Comparison of ENCODE assay signal across 9 mouse cellular contexts in genomic region chr7:34438903-34439302, GRCm38 (mm10). TPM values are rescaled to one million over a fixed set of nuclear protein-coding genes. Genes with fewer than 3 reads are reported as not detected.
DNase-seq lines count a peak whose midpoint lies in the region; ATAC-seq and TF ChIP-seq lines count a peak whose summit lies in the region.
"Had no signal": no experiment of that assay in that cellular context is flagged by ENCODE, and none has a peak within 500 bp of the region (broad histone marks: within the 10 kb centered on the region; RNA-seq: fewer than 3 reads in every experiment).

No protein-coding gene starts in this region.

- H3K9ac ChIP-seq in heart, postnatal 0 days (replicated peaks; ENCODE audit: low read depth, low read length): no peak overlapping the region
- no peak overlapping the region for H3K9ac ChIP-seq in lung, embryonic 14.5 days
- H3K9ac ChIP-seq: neural tube, embryonic 13.5 days had no signal

- TF ChIP-seq POLR2A in lung, adult 2 months (IDR thresholded peaks at IDR 0.05; ENCODE audit: borderline replicate concordance, extremely low read depth, low read depth, low read length): no peak

- peak; percentile 16 for DNase-seq in heart, postnatal 0 days (ENCODE audit: low spot score)
- no peak for DNase-seq in heart, adult 11 months
- DNase-seq in lung, embryonic 14.5 days: peak; percentile 79
- no peak for DNase-seq in lung, adult 2 months
- peak; percentile 69 for DNase-seq in embryo, embryonic 10 days (ENCODE audit: low spot score)
- peak; percentile 74 for DNase-seq in retina, postnatal 1 day
- no peak for DNase-seq in right cerebral cortex, postnatal 25 days
- DNase-seq: thymus, adult 18-20 months had no signal

- no peak for TF ChIP-seq EP300 in heart, postnatal 0 days (IDR thresholded peaks at IDR 0.05; ENCODE audit: low read depth)

- no peak overlapping the region for H3K27ac ChIP-seq in heart, postnatal 0 days (ENCODE audit: low read depth)
- H3K27ac ChIP-seq in lung, embryonic 14.5 days (ENCODE audit: low read depth): no peak overlapping the region
- H3K27ac ChIP-seq: neural tube, embryonic 13.5 days had no signal

- no peak overlapping the region for H3K4me3 ChIP-seq in heart, postnatal 0 days (ENCODE audit: low read depth, low read length)
- H3K4me3 ChIP-seq in lung, embryonic 14.5 days (ENCODE audit: low read depth, low read length): no peak overlapping the region
- no peak overlapping the region for H3K4me3 ChIP-seq in lung, adult 2 months (replicated peaks; ENCODE audit: extremely low read depth, low read depth, low read length)
- H3K4me3 ChIP-seq: neural tube, embryonic 13.5 days had no signal

- WGBS in heart, postnatal 0 days: 30% methylated on average over 6 of the region's 6 CpGs
- WGBS in lung, embryonic 14.5 days: 36% methylated on average over 6 of the region's 6 CpGs
- 31% methylated on average over 6 of the region's 6 CpGs for WGBS in lung, adult 2 months

- H3K4me1 ChIP-seq in heart, postnatal 0 days (ENCODE audit: control insufficient read depth, insufficient read depth): no peaks in the 10 kb centered on the region
- H3K4me1 ChIP-seq in lung, embryonic 14.5 days (ENCODE audit: insufficient read depth): no peaks in the 10 kb centered on the region
- H3K4me1 ChIP-seq in lung, adult 2 months (ENCODE audit: control insufficient read depth, insufficient read depth, low read length): no peaks in the 10 kb centered on the region

- no peaks in the 10 kb centered on the region for H3K27me3 ChIP-seq in heart, postnatal 0 days (ENCODE audit: control insufficient read depth, insufficient read depth, low read length)
- no peaks in the 10 kb centered on the region for H3K27me3 ChIP-seq in lung, embryonic 14.5 days (ENCODE audit: insufficient read depth, low read length)
- H3K27me3 ChIP-seq: neural tube, embryonic 13.5 days had no signal

- H3K36me3 ChIP-seq in heart, postnatal 0 days (replicated peaks; ENCODE audit: control insufficient read depth, insufficient read depth, low read length): no peaks in the 10 kb centered on the region
- H3K36me3 ChIP-seq in lung, embryonic 14.5 days (ENCODE audit: insufficient read depth): no peaks in the 10 kb centered on the region
- H3K36me3 ChIP-seq: neural tube, embryonic 13.5 days had no signal

- no peaks in the 10 kb centered on the region for H3K9me3 ChIP-seq in heart, postnatal 0 days (replicated peaks; ENCODE audit: control insufficient read depth, low read length)
- no peaks in the 10 kb centered on the region for H3K9me3 ChIP-seq in lung, embryonic 14.5 days (ENCODE audit: low read depth, low read length)
- H3K9me3 ChIP-seq: neural tube, embryonic 13.5 days had no signal

- ATAC-seq in heart, postnatal 0 days (ENCODE audit: insufficient read depth, low read depth): no peak
- ATAC-seq in lung, embryonic 14.5 days (ENCODE audit: insufficient read depth): no peak

- peak; percentile 52 for TF ChIP-seq CTCF in heart, postnatal 0 days (IDR thresholded peaks at IDR 0.05; ENCODE audit: low read depth)
- TF ChIP-seq CTCF in lung, embryonic 14.5 days (IDR thresholded peaks at IDR 0.05; ENCODE audit: low read depth): peak; percentile 64
- TF ChIP-seq CTCF in lung, adult 2 months (IDR thresholded peaks at IDR 0.05; ENCODE audit: insufficient read depth, low read length): no peak

- H3K4me2 ChIP-seq in heart, postnatal 0 days (ENCODE audit: low read depth, low read length): no peak overlapping the region
- H3K4me2 ChIP-seq in lung, embryonic 14.5 days: no peak overlapping the region
- H3K4me2 ChIP-seq: neural tube, embryonic 13.5 days had no signal

RNA-seq across cellular contexts. Expression of gene Lsm14a, which starts 45.8 kb away (rescaled TPM):
- total RNA-seq in heart, postnatal 0 days (2014; rRNA removed; ENCODE audit: low replicate concordance): 41.4 and 57.2 TPM in 2 replicates
- 40.7 and 44.7 TPM in 2 replicates for polyA plus RNA-seq in heart, postnatal 0 days (2015; fragmentation: Nextera tagmentation; extraction: Ambion mirVana)
- polyA plus RNA-seq in lung, embryonic 14.5 days (2014; fragmentation: Nextera tagmentation; extraction: Ambion mirVana): 58.2 and 58.7 TPM in 2 replicates
- polyA plus RNA-seq in lung, adult 2 months (2012; rRNA removed): 48.3 and 72.9 TPM in 2 replicates

Comparison
In these comparisons a context has a peak if more than half of its experiments do, and no peak if none do; other contexts are left out.
1. DNase-seq: peak in heart, postnatal 0 days (single experiment), lung, embryonic 14.5 days (single experiment), embryo, embryonic 10 days (single experiment) and retina, postnatal 1 day (single experiment); none in heart, adult 11 months (single experiment), lung, adult 2 months (single experiment) and right cerebral cortex, postnatal 25 days (single experiment).